Mouse (Mus musculus) adrenal gland, adult (tissue): Measurements from ENCODE around the gene Elane.
A peak's percentile ranks its signal among the peaks of the same experiment; 100 is the strongest.

Experiments
- DNase-seq, 2 experiments: peaks; one replicate each; pipeline ENCODE4 v3.0.0; 2022 to 2023; ENCODE audit warnings: low spot score in 1 of 2; ENCODE audit not compliant: inconsistent age in 2 of 2

The Elane gene

GRCm38 (mm10) chr10:79912412-79912811 lies 26.4 kb downstream of the Elane start:
- no peak for DNase-seq

DNA sequence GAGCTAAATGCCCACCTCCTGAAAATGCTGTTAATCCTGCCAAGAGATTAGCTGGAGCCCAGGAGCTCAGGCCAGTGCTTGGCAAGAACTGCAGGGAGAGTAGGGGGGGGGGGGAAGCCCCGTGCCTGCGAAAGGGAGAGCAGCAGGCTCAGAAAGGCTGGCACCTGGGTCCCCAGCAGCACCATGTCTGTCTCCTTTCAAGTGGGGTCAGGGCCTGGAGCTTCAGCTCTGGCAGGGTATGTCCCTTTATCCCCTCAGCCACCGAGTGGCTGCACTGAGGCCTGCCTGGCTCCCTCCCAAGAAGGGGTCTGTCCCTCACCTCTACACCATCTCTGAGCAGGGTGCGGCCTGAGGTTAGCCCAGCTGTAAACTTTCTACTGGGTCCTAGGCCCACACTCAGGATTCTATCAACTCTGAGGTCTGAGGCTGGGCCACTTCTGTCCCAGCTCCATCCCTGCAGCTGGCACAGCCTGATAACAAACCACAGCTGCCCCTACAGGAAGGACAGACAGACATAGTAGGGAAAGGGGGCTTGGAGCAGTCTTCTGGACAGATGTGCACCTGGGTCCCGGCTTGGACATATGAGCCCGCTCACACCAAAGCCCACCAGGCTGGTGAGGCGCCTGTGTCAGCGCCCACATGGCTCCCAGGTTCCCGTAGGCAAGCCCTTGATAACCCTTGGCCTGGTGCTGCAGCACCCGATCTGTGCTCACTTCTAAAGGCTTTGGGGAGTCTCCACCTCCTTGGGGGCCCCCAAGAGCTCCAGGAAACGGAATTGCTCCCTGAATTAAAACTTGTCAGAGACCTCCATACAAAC lies 28.3 kb downstream of the Elane start:
- DNase-seq: no peak

DNA sequence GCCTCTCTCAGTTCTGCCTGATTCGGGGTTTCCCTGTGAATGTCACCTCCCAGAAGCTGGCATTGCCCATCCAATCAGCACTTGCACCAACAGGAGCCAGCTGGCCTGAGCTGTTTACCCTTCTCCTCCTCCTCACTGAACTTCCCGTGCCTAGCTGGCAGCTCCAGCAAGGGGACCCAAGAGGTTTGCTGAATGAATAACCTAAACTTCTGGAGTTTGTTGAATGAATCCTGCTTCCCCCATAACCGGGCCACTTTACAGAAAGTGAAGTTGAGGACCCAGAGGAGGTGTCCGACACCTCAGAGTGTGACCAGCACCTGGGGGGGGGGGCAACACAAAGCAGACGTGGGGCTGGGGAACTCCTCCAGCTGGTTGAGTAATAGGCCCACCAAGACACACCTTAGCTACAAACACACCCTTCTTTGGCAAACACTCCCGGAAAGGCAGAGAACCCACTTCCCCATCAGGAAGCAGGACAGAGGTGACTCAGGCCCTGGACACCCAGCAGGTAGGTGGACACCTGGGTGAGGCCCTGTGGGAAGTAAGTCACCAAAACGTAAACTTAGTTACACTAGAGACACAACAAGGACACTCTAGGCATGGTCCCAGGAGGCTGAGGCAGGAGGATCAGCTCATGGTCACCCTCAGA lies 29.0 kb downstream of the Elane start:
- DNase-seq: no peak

- DNase-seq: peak in 1 of 2 experiments; percentile 53
Observed at GRCm38 (mm10) chr10:79916081-79916480, 30.0 kb downstream of the Elane start.

- DNase-seq: peak; percentile 89 to 96
Observed at GRCm38 (mm10) chr10:79916808-79917531, 30.9 kb downstream of the Elane start, which contains the start of gene Kiss1r. Gene Kiss1r (plus strand): TSS chr10:79916971.

- DNase-seq: no peak
Observed at GRCm38 (mm10) chr10:79917532-79918100, 31.6 kb downstream of the Elane start.

- DNase-seq: no peak
Observed at GRCm38 (mm10) chr10:79918231-79919078, 32.4 kb downstream of the Elane start.

- no peak for DNase-seq
Observed at GRCm38 (mm10) chr10:79919251-79919849, 33.3 kb downstream of the Elane start.

DNA sequence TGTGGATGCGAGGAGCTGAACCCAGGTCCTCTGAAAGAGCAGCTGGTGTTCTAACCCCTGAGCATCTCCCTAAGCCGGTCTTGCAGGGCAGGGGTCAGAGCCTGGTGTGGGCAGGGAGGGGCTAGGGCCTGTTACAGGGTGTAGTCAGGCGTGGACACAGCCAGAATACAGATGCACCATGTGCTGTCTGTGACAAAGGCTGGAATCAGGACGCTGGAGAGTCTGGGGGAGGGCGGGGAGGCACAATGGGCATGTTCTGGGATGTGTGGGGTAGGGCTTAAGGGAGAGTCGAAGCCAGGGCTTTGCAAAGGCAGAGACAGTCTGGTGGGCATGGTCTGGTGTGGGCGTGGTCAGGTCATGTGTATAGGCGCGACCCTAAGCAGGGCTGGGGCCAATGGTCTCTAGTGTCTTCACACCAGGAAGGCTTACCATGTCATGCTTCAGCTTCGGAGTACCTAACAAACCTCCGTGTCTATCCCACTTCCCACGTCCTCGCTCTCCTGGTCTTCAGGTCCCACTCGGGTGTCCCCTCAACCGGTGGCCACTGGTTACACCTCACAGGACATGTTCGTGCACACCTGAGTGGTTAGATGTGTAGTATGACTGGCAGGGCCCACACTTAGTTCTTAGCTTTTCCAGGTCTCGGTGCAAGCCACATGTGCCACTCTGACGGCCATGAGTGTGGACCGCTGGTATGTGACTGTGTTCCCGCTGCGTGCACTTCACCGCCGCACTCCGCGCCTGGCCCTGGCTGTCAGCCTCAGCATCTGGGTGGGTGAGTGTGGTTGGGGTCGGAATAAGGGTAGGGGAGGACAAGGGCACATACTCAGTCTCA lies 34.2 kb downstream of the Elane start:
- DNase-seq: no peak

- no peak for DNase-seq
Observed at GRCm38 (mm10) chr10:79920958-79921535, 35.0 kb downstream of the Elane start, which contains the start of gene R3hdm4. Gene R3hdm4 (minus strand): TSS chr10:79921208.

DNA sequence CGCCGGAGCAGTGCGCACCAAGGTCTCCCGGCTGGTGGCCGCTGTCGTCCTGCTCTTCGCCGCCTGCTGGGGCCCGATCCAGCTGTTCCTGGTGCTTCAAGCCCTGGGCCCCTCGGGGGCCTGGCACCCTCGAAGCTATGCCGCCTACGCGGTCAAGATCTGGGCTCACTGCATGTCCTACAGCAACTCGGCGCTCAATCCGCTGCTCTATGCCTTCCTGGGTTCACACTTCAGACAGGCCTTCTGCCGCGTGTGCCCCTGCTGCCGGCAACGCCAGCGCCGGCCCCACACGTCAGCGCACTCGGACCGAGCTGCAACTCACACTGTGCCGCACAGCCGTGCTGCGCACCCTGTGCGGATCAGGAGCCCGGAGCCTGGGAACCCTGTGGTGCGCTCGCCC lies 35.5 kb downstream of the Elane start:
- peak in 1 of 2 experiments; percentile 49 for DNase-seq

GRCm38 (mm10) chr10:79924998-79925784 lies 39.1 kb downstream of the Elane start:
- peak; percentile 92 to 98 for DNase-seq

GRCm38 (mm10) chr10:79925785-79926490 lies 39.9 kb downstream of the Elane start:
- DNase-seq: no peak

DNA sequence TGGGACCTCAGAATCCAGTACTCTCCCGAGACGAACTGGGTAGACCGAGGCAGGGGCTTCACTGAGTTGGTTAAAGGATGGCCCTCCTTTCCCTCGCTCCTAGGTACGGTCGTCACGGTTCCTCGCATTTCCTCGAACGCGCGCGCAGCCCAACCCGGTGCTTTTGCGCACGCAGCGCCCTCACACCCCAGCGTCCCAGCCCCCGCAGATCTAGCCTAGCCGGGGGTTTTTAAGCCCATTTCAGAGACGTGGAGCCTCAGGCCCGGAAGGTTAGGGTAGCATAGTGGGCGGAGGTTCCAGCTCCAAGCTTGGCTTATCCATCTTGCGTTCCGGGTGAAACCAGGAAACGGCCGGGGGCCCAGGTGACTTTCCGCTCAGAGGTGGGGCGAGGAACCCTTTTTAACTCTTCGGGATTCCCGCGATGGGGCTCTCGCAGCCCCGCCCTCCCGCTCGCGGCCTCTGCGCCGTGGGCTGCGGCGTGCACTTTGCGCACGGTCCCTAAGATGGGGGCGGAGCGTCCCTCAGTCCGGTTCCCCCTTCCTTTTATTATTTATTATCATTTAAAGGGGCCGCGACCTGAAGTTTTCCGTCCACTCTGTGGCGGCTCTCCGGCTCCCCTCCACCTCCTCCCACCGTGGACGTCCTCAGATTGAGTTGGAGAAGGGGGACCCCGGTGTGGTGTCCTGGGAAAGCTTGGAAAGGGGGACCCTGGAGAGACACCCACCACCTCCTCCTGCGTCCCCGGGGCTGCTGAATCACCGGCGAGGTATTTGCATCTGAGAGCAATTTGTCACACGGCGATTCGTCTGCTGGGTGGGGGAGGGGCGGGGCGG lies 40.7 kb downstream of the Elane start, which contains the start of gene Arid3a:
Arid3a (plus strand) TSS at position 553 of the 833 bp plus-strand sequence.
- peak; percentile 91 to 97 for DNase-seq

DNA sequence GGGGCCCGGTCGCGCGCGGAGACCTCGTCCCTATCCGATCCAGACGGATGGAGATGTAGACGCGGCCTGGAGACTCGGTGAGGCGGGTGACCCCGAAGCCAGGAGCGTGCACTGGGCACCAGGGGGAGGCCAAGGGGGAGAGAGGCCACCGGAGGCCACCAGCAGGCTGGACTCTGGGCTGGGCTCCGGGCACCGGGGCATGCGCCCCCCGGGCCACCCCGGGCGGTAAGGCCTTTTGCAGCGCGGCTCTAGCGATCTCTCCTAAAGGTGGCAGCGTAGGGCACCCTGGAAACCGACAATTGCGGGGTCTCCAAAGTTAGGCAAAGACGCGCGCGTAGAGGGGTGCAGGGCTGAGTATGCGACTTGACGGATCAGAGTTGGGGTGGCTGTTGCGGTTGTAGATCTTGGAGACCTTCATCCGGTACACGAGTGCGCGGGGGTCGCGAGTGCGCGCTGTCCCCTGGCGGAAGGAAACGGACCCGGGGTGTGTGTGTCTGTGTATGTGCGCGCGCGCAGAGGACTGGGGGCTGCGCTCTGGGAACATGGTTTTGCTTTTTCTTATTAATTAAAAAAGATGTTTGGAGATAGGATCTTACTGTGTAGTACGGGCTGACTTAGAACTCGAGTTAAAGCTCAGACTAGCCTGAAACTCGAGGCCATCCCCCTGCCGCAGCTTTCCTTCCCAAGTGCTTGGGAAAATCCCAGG lies 41.4 kb downstream of the Elane start:
- peak in 1 of 2 experiments; percentile 89 for DNase-seq
